Mouse (Mus musculus): ENCODE measurements around the gene Zfp949. TPM values are rescaled to one million over a fixed set of nuclear protein-coding genes. Genes with fewer than 3 reads are reported as not detected.

The Zfp949 gene
- polyA plus RNA-seq (2017; shearing (Covaris generic)): 25.9 TPM

GRCm38 (mm10) chr9:88547851-88548613 lies at the start of gene Zfp949:
TSS of gene Zfp949 (plus strand) at chr9:88548020.

DNA sequence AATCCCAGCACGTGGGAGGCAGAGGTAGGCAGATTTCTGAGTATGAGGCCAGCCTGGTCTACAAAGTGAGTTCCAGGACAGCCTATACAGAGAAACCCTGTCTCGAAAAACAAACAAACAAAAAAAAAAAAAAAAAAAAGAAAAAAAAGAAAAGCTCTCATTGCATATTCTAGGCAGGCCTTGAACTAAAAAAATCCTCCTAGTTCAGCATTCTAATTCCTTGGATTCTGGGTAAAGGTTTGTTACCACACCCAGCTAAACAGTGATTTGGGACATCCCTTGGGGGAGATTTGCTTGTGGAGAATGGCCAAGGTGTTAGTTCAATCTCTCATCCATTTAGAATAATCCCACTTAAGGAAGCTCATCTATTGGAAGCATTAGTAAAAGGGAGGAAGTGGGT lies 32.8 kb downstream of the Zfp949 start, which contains the start of gene Trim43a:
TSS of gene Trim43a (plus strand) at position 301 of the 400 bp plus-strand sequence.

Other genes with a start within 250 kb of the Zfp949 start
- gene Nt5e, start 220.8 kb upstream of the Zfp949 start, polyA plus RNA-seq (2017; shearing (Covaris generic)): 26.8 TPM
- 30.7 TPM for gene Snx14, start 109.1 kb upstream of the Zfp949 start, polyA plus RNA-seq (2017; shearing (Covaris generic))
- gene Gm20537, start 91.4 kb upstream of the Zfp949 start, polyA plus RNA-seq (2017; shearing (Covaris generic)): 2.2 TPM
- gene Syncrip, start 65.4 kb upstream of the Zfp949 start, polyA plus RNA-seq (2017; shearing (Covaris generic)): 116 TPM
- not detected for gene Trim43a, start 32.9 kb downstream of the Zfp949 start, polyA plus RNA-seq (2017; shearing (Covaris generic))
- gene Mthfsl, start 172.3 kb downstream of the Zfp949 start, polyA plus RNA-seq (2017; shearing (Covaris generic)): 42.9 TPM
- gene Bcl2a1d, start 183.9 kb downstream of the Zfp949 start, polyA plus RNA-seq (2017; shearing (Covaris generic)): 11.2 TPM

Measured in naive thymus-derived CD4-positive, alpha-beta T cell, adult 5 months (primary cell).